Mouse (Mus musculus): Measurements from ENCODE around the gene Xpnpep1. TPM values are rescaled to one million over a fixed set of nuclear protein-coding genes. Genes with fewer than 3 reads are reported as not detected.

Xpnpep1 gene
- polyA plus RNA-seq, 1 experiment from 2014 or later, result 144 TPM

DNA sequence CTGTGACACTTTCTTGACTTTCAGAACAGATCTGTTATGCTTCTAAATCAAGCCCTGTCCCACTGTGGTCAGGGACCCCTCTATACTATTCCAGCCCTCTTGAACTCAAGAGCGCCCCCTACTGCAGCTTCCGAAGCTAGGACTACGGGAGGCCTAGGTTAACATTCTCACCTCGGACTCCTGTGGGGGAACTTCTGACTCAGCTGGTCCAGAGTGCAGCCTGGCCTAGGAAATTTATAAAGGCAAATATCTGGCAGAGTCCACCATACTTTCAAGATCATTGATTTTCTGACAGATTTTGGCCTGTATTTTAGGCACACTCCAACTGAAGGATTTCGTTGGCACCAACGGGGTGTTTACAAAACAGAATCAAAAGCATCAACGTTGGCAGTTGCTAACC, 11.0 kb downstream of the Xpnpep1 start:
- H3K4me2 ChIP-seq, result no peak overlapping the region
- no peaks in the 10 kb centered on the region; the same call in 1 of the 2 replicates for H3K4me1 ChIP-seq
- no peak overlapping the region for H3K27ac ChIP-seq
- H3K27me3 ChIP-seq, result no peaks in the 10 kb centered on the region
- no peak overlapping the region for H3K9ac ChIP-seq
- 88% methylated on average over 7 of the region's 7 CpGs for WGBS
- H3K36me3 ChIP-seq, result peaks cover 55% of the 10 kb centered on the region
- no peak overlapping the region for H3K4me3 ChIP-seq
- no peak for ATAC-seq (ENCODE audit: insufficient number of reproducible peaks, low FRiP score, low TSS enrichment, low read depth)
- no peaks in the 10 kb centered on the region for H3K9me3 ChIP-seq

DNA sequence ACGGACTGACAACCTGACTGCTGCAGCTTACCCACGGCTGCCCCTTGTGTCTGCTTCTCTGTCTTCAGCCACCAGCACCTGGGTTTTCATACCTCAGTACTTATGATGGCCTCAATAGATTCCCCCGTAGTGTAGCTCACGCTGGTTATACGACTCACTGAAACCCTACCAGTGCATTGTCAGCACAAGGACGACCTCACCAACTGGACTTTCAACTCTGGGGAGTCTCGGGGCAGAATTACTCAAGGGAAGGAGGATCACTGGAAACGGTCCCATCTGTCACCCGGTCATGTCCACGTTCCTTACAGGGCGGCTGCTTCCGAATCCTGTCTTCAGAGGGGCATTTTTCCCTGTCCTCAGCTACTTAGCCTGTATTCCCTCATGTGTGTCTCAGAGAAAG, 11.8 kb downstream of the Xpnpep1 start:
- H3K27me3 ChIP-seq, result no peaks in the 10 kb centered on the region
- WGBS, result 88% methylated on average over 12 of the region's 12 CpGs
- no peak overlapping the region for H3K27ac ChIP-seq

GRCm38 (mm10) chr19:53023189-53023588, 16.8 kb downstream of the Xpnpep1 start:
- no peak for ATAC-seq (ENCODE audit: insufficient number of reproducible peaks, low FRiP score, low TSS enrichment, low read depth)
- H3K27me3 ChIP-seq, result no peaks in the 10 kb centered on the region
- no peak overlapping the region for H3K4me3 ChIP-seq
- no peak overlapping the region for H3K4me2 ChIP-seq
- H3K9me3 ChIP-seq, result no peaks in the 10 kb centered on the region
- 68% methylated on average over 10 of the region's 10 CpGs for WGBS
- H3K4me1 ChIP-seq, result peaks cover 15% of the 10 kb centered on the region
- peaks cover 56% of the 10 kb centered on the region for H3K36me3 ChIP-seq
- peak overlapping the region; percentile 47; the same call in 1 of the 2 replicates for H3K27ac ChIP-seq
- H3K9ac ChIP-seq, result no peak overlapping the region

More for the DNA sequence above, 11.8 kb downstream of the Xpnpep1 start:
- peaks cover 2% of the 10 kb centered on the region; the same call in 1 of the 2 replicates for H3K4me1 ChIP-seq
- H3K36me3 ChIP-seq, result peaks cover 61% of the 10 kb centered on the region
- no peak for ATAC-seq (ENCODE audit: insufficient number of reproducible peaks, low FRiP score, low TSS enrichment, low read depth)
- no peaks in the 10 kb centered on the region for H3K9me3 ChIP-seq
- H3K4me3 ChIP-seq, result no peak overlapping the region
- no peak overlapping the region for H3K9ac ChIP-seq
- H3K4me2 ChIP-seq, result no peak overlapping the region

DNA sequence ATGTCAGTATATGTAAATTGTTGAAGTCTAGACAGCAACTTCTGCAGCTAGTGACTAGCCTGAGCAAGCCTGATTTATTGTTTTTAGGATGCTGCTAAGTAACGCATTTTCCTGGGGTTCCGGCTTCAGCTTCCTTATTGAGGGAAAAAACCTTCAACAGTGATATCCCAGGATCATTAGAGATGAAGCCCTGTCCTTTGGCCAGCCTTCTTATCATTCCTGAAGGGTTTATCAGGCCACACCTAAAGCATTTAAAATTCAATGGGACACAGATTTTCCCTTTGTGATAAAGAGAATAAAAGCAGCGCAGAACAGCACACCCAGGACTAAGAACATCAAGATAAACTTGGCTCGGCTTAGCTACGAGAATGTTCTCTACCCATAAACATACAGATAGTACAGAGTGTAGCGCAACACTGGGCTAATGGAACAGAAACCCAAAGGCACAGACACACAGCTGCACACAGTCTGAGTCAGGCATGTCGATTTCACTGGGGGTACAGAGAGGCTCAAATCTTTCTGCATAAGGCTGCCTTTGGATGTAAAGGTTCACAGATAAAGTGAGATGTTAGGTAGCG, 17.9 kb downstream of the Xpnpep1 start:
- ATAC-seq (ENCODE audit: insufficient number of reproducible peaks, low FRiP score, low TSS enrichment, low read depth), result no peak
- Histone ChIP-seq H3K27ac (peak overlapping the region; percentile 64; the same call in 1 of the 2 replicates), H3K9ac (no peak overlapping the region), H3K4me3 (no peak overlapping the region), H3K4me2 (no peak overlapping the region), H3K36me3 (peaks cover 53% of the 10 kb centered on the region), H3K4me1 (peaks cover 23% of the 10 kb centered on the region), H3K27me3 (no peaks in the 10 kb centered on the region), H3K9me3 (no peaks in the 10 kb centered on the region)
- 69% methylated on average over 8 of the region's 8 CpGs for WGBS

DNA sequence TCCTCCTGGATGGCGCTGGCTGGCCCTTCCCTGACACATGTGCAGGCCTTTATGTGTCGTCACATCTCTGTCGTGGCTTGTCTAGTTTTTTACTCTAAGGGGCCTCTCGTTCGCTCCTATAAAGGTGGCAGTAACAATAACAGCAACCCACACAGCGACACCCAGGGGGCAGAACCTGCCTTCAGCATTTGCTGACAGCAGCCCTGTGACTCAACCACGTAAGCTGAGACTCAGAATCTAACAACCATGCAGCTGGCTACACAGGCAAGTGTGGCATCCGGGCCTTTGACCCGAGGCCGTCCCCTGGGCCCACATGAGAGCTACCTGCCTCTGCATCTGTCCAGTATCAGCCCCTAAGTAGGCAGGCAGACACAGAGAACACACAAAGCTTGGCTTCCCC, 18.5 kb downstream of the Xpnpep1 start:
- H3K4me1 ChIP-seq, result peaks cover 24% of the 10 kb centered on the region
- H3K9me3 ChIP-seq, result no peaks in the 10 kb centered on the region
- no peak overlapping the region for H3K4me3 ChIP-seq
- H3K27ac ChIP-seq, result peak overlapping the region; percentile 64
- no peak overlapping the region for H3K9ac ChIP-seq
- no peak overlapping the region for H3K4me2 ChIP-seq
- WGBS, result 53% methylated on average over 10 of the region's 10 CpGs
- peaks cover 47% of the 10 kb centered on the region for H3K36me3 ChIP-seq
- ATAC-seq (ENCODE audit: insufficient number of reproducible peaks, low FRiP score, low TSS enrichment, low read depth), result no peak
- H3K27me3 ChIP-seq, result no peaks in the 10 kb centered on the region

DNA sequence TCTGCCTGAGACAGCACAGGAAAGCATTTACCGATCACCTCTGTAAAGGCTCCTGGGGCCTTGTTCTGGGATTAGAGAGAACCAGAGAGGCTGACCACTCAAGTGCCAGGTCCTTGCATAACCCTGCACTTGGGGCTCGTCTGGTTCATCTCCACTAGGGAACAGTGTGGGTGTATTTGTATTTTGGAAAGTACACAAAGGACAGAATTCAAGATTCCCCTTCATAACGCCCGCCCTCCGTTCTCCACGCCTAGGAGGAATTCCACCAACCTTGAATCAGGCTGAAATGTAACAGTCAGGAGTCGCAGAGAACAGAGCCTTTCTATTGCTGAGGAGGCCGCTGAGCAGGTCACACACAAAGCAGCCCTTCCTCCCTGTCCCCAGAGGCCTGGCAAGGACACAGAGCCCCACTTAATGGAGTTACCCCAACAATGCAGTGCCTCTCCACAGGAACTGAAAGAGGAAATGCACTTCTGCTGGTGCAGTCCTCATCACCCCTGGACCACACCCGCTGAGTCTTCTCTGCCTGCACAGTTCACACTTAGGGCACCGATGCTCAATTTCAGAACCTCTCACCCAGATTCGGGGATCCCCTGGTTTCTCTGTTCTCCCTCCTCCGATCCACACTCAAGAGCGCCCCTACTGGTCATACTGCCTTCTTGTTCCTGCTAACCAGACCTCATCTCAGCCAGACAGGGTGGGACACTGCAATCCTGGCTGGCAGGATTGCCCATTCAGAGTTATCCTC, 20.1 kb downstream of the Xpnpep1 start:
- Histone ChIP-seq H3K4me1 (peaks cover 31% of the 10 kb centered on the region), H3K27me3 (no peaks in the 10 kb centered on the region), H3K27ac (no peak overlapping the region), H3K36me3 (peaks cover 39% of the 10 kb centered on the region), H3K9me3 (no peaks in the 10 kb centered on the region), H3K4me2 (no peak overlapping the region), H3K9ac (no peak overlapping the region), H3K4me3 (no peak overlapping the region)
- 74% methylated on average over 13 of the region's 13 CpGs for WGBS
- no peak for ATAC-seq (ENCODE audit: insufficient number of reproducible peaks, low FRiP score, low TSS enrichment, low read depth)

DNA sequence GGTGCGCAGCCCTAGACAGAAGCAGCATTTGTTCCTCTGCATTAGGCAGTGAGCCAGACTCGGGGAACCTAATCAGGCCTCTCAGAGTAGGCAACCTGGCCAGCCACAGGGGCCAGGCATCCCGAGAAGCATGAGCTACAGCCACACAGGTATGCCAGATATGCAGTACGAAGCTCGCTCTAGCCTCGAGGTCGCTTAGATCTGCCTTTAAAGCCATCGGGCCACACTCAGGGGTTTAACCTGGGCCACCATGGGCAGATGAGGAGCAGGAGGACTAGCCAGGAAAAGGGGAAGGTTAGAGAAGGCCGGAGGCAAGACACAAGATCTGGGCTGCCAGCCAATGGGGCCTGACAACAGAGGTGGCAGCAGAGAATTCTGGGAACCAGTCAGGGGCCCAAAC, 22.1 kb downstream of the Xpnpep1 start:
- Histone ChIP-seq H3K36me3 (peaks cover 23% of the 10 kb centered on the region), H3K9me3 (no peaks in the 10 kb centered on the region), H3K9ac (no peak overlapping the region), H3K4me3 (no peak overlapping the region), H3K27me3 (no peaks in the 10 kb centered on the region), H3K27ac (peak overlapping the region; percentile 50; the same call in 1 of the 2 replicates), H3K4me2 (no peak overlapping the region), H3K4me1 (peaks cover 40% of the 10 kb centered on the region)
- 72% methylated on average over 9 of the region's 9 CpGs for WGBS
- no peak for ATAC-seq (ENCODE audit: insufficient number of reproducible peaks, low FRiP score, low TSS enrichment, low read depth)

DNA sequence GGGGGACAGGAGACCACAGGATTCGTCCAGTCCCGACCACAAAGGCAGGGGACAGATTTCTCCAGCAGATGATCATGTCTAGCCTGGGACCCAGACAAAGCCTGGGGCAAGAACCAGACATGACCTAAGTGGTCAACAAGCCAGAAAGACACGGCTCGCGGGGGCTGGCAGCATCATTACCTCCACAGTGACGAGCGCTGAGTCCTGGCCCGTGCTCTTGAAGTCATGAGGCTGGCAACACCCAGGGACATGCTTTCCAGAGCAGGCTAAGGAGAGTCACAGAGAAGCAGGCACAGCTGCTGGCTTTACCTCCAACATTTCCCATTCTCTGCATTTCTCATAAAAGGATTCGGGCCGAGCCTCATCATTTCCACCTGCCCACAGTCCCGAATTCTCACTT, 22.8 kb downstream of the Xpnpep1 start:
- no peak overlapping the region for H3K9ac ChIP-seq
- 59% methylated on average over 11 of the region's 11 CpGs for WGBS
- H3K4me1 ChIP-seq, result peaks cover 47% of the 10 kb centered on the region
- H3K4me2 ChIP-seq, result no peak overlapping the region
- no peaks in the 10 kb centered on the region for H3K27me3 ChIP-seq
- H3K4me3 ChIP-seq, result no peak overlapping the region
- H3K9me3 ChIP-seq, result no peaks in the 10 kb centered on the region
- no peak overlapping the region for H3K27ac ChIP-seq
- peaks cover 17% of the 10 kb centered on the region for H3K36me3 ChIP-seq
- ATAC-seq (ENCODE audit: insufficient number of reproducible peaks, low FRiP score, low TSS enrichment, low read depth), result no peak; the same call in 1 of the 2 replicates

GRCm38 (mm10) chr19:53014910-53015710, 24.9 kb downstream of the Xpnpep1 start:
- Histone ChIP-seq H3K4me2 (no peak overlapping the region), H3K4me1 (peaks cover 65% of the 10 kb centered on the region), H3K9me3 (no peaks in the 10 kb centered on the region), H3K9ac (no peak overlapping the region), H3K27ac (no peak overlapping the region), H3K4me3 (no peak overlapping the region), H3K36me3 (peaks cover 11% of the 10 kb centered on the region), H3K27me3 (no peaks in the 10 kb centered on the region)
- 74% methylated on average over 21 of the region's 21 CpGs for WGBS
- no peak for ATAC-seq (ENCODE audit: insufficient number of reproducible peaks, low FRiP score, low TSS enrichment, low read depth)

GRCm38 (mm10) chr19:53013744-53014143, 26.3 kb downstream of the Xpnpep1 start:
- Histone ChIP-seq H3K4me2 (no peak overlapping the region), H3K9me3 (no peaks in the 10 kb centered on the region), H3K9ac (no peak overlapping the region), H3K27ac (no peak overlapping the region; the same call in 1 of the 2 replicates), H3K4me3 (no peak overlapping the region), H3K27me3 (no peaks in the 10 kb centered on the region), H3K4me1 (peaks cover 74% of the 10 kb centered on the region), H3K36me3 (peaks cover 15% of the 10 kb centered on the region)
- WGBS, result 65% methylated on average over 3 of the region's 3 CpGs
- no peak; the same call in 1 of the 2 replicates for ATAC-seq (ENCODE audit: insufficient number of reproducible peaks, low FRiP score, low TSS enrichment, low read depth)

DNA sequence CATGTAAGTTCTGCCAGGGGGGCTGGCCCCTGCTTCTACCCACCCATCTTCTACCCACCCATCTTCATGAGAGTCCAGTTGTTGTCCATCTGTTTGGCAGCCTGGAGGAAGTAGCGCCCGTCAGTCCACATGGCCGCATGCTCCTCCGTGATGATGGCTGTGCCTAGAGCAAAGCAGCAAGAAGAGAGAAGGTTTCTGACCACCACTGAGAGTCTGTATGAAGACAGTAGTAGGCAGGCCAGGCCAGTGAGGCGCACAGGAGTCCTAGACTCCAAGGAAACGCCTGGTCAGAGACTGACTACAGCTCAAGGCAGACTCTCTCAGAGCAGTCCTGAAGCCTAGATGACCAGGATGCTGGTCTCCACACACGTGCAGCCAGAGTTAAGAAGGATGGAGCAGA, 26.7 kb downstream of the Xpnpep1 start:
- Histone ChIP-seq H3K36me3 (peaks cover 15% of the 10 kb centered on the region), H3K9ac (no peak overlapping the region), H3K27me3 (no peaks in the 10 kb centered on the region), H3K9me3 (no peaks in the 10 kb centered on the region), H3K27ac (peak overlapping the region; percentile 3), H3K4me2 (no peak overlapping the region), H3K4me1 (peaks cover 74% of the 10 kb centered on the region), H3K4me3 (no peak overlapping the region)
- WGBS, result 84% methylated on average over 7 of the region's 7 CpGs
- no peak for ATAC-seq (ENCODE audit: insufficient number of reproducible peaks, low FRiP score, low TSS enrichment, low read depth)

DNA sequence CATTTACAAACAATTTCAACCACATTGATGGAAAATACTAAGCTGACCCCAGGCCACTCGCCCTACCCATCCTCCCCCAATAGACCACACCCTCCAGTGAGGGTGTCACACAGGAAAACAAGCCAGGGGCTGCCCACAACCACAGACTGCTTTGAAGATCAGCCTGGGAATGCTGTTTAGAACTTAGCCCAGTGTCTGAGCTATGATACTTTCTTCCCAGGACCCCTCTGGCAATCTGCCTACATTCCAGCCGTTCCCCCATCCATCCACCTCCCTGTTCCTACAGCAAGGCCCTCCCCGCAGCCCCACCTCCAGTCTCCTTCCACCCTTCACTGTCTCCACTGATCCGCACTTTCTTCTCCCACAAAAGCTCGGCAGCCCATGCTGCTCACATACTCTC, 29.1 kb downstream of the Xpnpep1 start:
- 38% methylated on average over 5 of the region's 5 CpGs for WGBS
- Histone ChIP-seq H3K27ac (peak overlapping the region; percentile 54; the same call in 1 of the 2 replicates), H3K4me2 (no peak overlapping the region), H3K4me1 (peaks cover 63% of the 10 kb centered on the region), H3K36me3 (peaks cover 30% of the 10 kb centered on the region), H3K4me3 (no peak overlapping the region), H3K9me3 (no peaks in the 10 kb centered on the region), H3K9ac (no peak overlapping the region), H3K27me3 (no peaks in the 10 kb centered on the region)
- peak; percentile 41; the same call in 1 of the 2 replicates for ATAC-seq (ENCODE audit: insufficient number of reproducible peaks, low FRiP score, low TSS enrichment, low read depth)
